Mouse (Mus musculus): ENCODE data around the gene Olfr1087. TPM values are rescaled to one million over a fixed set of nuclear protein-coding genes. Genes with fewer than 3 reads are reported as not detected.

Olfr1087 gene
- polyA plus RNA-seq (2014; fragmentation: Illumina TruSeq; extraction: RNeasy Lipid Tissue Mini Kit (QIAGEN cat#74804); ENCODE audit: low read depth, low replicate concordance), result not detected

GRCm38 (mm10) chr2:86698295-86698694, at the start of gene Olfr1087:
Gene Olfr1087, minus strand, starts transcription at chr2:86698395.

GRCm38 (mm10) chr2:86733601-86734000, 35.4 kb upstream of the Olfr1087 start, which contains the start of gene Olfr1089:
Gene Olfr1089, minus strand, starts transcription at chr2:86733701.

GRCm38 (mm10) chr2:86679992-86680391, 18.2 kb downstream of the Olfr1087 start, which contains the start of gene Olfr1086:
Gene Olfr1086, minus strand, starts transcription at chr2:86680092.

GRCm38 (mm10) chr2:86661919-86662318, 36.3 kb downstream of the Olfr1087 start, which contains the start of gene Olfr1085:
Gene Olfr1085, minus strand, starts transcription at chr2:86662019.

DNA sequence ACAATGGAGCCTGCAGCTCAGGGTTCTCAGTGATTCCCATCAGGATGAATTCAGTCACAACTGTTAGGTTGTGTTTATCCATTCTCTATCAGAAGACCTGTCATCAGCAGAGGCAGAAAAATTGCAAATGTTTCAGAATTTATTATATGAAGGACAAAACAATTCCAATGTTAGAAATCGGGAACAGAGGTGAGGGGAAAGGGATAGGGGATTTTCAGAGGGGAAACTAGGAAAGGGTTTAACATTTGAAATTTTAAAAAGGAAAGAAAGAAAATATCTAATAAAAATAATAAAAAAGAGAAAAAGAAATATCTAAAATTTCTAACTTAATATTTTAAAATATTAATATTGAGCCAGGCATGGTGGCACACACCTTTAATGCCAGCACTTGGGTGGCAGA, 58.6 kb downstream of the Olfr1087 start, which contains the start of gene Olfr1084:
TSS of gene Olfr1084 (minus strand) at position 101 of the 400 bp plus-strand sequence.

Other genes with a start within 250 kb of the Olfr1087 start
- not detected for gene Olfr1065, start 247.8 kb downstream of the Olfr1087 start, polyA plus RNA-seq (2014; fragmentation: Illumina TruSeq; extraction: RNeasy Lipid Tissue Mini Kit (QIAGEN cat#74804); ENCODE audit: low read depth, low replicate concordance)
- not detected for gene Olfr1066, start 242.1 kb downstream of the Olfr1087 start, polyA plus RNA-seq (2014; fragmentation: Illumina TruSeq; extraction: RNeasy Lipid Tissue Mini Kit (QIAGEN cat#74804); ENCODE audit: low read depth, low replicate concordance)
- not detected for gene Olfr228, start 211.0 kb downstream of the Olfr1087 start, polyA plus RNA-seq (2014; fragmentation: Illumina TruSeq; extraction: RNeasy Lipid Tissue Mini Kit (QIAGEN cat#74804); ENCODE audit: low read depth, low replicate concordance)
- gene Olfr1076, start 189.9 kb downstream of the Olfr1087 start, polyA plus RNA-seq (2014; fragmentation: Illumina TruSeq; extraction: RNeasy Lipid Tissue Mini Kit (QIAGEN cat#74804); ENCODE audit: low read depth, low replicate concordance), result not detected
- gene Olfr1079, start 155.9 kb downstream of the Olfr1087 start, polyA plus RNA-seq (2014; fragmentation: Illumina TruSeq; extraction: RNeasy Lipid Tissue Mini Kit (QIAGEN cat#74804); ENCODE audit: low read depth, low replicate concordance), result not detected
- gene Olfr1080, start 140.2 kb downstream of the Olfr1087 start, polyA plus RNA-seq (2014; fragmentation: Illumina TruSeq; extraction: RNeasy Lipid Tissue Mini Kit (QIAGEN cat#74804); ENCODE audit: low read depth, low replicate concordance), result not detected
- not detected for gene Olfr1082, start 99.4 kb downstream of the Olfr1087 start, polyA plus RNA-seq (2014; fragmentation: Illumina TruSeq; extraction: RNeasy Lipid Tissue Mini Kit (QIAGEN cat#74804); ENCODE audit: low read depth, low replicate concordance)
- not detected for gene Olfr1084, start 58.7 kb downstream of the Olfr1087 start, polyA plus RNA-seq (2014; fragmentation: Illumina TruSeq; extraction: RNeasy Lipid Tissue Mini Kit (QIAGEN cat#74804); ENCODE audit: low read depth, low replicate concordance)
- gene Olfr1085, start 36.4 kb downstream of the Olfr1087 start, polyA plus RNA-seq (2014; fragmentation: Illumina TruSeq; extraction: RNeasy Lipid Tissue Mini Kit (QIAGEN cat#74804); ENCODE audit: low read depth, low replicate concordance), result not detected
- gene Olfr1086, start 18.3 kb downstream of the Olfr1087 start, polyA plus RNA-seq (2014; fragmentation: Illumina TruSeq; extraction: RNeasy Lipid Tissue Mini Kit (QIAGEN cat#74804); ENCODE audit: low read depth, low replicate concordance), result not detected
- gene Olfr1089, start 35.3 kb upstream of the Olfr1087 start, polyA plus RNA-seq (2014; fragmentation: Illumina TruSeq; extraction: RNeasy Lipid Tissue Mini Kit (QIAGEN cat#74804); ENCODE audit: low read depth, low replicate concordance), result not detected
- not detected for gene Olfr1090, start 60.6 kb upstream of the Olfr1087 start, polyA plus RNA-seq (2014; fragmentation: Illumina TruSeq; extraction: RNeasy Lipid Tissue Mini Kit (QIAGEN cat#74804); ENCODE audit: low read depth, low replicate concordance)
- gene Olfr1093, start 84.1 kb upstream of the Olfr1087 start, polyA plus RNA-seq (2014; fragmentation: Illumina TruSeq; extraction: RNeasy Lipid Tissue Mini Kit (QIAGEN cat#74804); ENCODE audit: low read depth, low replicate concordance), result not detected
- gene Olfr141, start 111.6 kb upstream of the Olfr1087 start, polyA plus RNA-seq (2014; fragmentation: Illumina TruSeq; extraction: RNeasy Lipid Tissue Mini Kit (QIAGEN cat#74804); ENCODE audit: low read depth, low replicate concordance), result not detected
- gene Olfr1094, start 126.3 kb upstream of the Olfr1087 start, polyA plus RNA-seq (2014; fragmentation: Illumina TruSeq; extraction: RNeasy Lipid Tissue Mini Kit (QIAGEN cat#74804); ENCODE audit: low read depth, low replicate concordance), result not detected
- gene Olfr1095, start 153.3 kb upstream of the Olfr1087 start, polyA plus RNA-seq (2014; fragmentation: Illumina TruSeq; extraction: RNeasy Lipid Tissue Mini Kit (QIAGEN cat#74804); ENCODE audit: low read depth, low replicate concordance), result not detected
- not detected for gene Gm13723, start 176.4 kb upstream of the Olfr1087 start, polyA plus RNA-seq (2014; fragmentation: Illumina TruSeq; extraction: RNeasy Lipid Tissue Mini Kit (QIAGEN cat#74804); ENCODE audit: low read depth, low replicate concordance)
- not detected for gene Olfr1097, start 193.8 kb upstream of the Olfr1087 start, polyA plus RNA-seq (2014; fragmentation: Illumina TruSeq; extraction: RNeasy Lipid Tissue Mini Kit (QIAGEN cat#74804); ENCODE audit: low read depth, low replicate concordance)
- gene Olfr1098, start 226.2 kb upstream of the Olfr1087 start, polyA plus RNA-seq (2014; fragmentation: Illumina TruSeq; extraction: RNeasy Lipid Tissue Mini Kit (QIAGEN cat#74804); ENCODE audit: low read depth, low replicate concordance), result not detected

Measured in heart, adult 10 weeks (tissue).